ENCODE assay signal across 9 mouse cellular contexts in the genomic region with DNA sequence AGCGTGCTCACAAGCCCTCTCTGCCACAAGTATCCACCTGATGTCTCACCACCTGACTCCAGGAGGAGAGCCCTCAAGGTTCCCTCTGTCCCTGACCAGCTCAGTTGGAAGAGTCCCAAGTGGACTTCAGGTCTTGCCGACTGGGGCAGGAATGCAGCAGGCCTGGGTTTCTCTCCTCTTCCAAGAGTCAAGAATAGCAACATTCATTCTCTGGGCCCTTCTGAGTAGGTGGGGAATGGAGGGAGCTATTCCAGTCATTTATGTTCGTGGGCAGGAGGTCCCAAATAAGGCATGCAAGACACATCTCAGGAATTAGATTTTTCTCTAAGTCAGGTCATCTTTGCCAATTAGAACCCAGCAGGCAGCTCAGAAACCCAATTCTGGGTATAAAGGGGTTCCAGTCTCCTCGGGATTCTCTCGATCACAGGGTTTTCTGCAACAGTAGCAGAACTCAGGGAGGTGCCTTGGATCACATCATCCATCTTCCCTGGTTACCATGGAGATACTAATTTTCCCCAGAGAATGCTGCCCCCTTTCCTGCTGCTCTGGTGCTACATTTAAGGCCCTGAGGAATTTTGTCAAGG. TPM values are rescaled to one million over a fixed set of nuclear protein-coding genes. Genes with fewer than 3 reads are reported as not detected.
A peak's percentile ranks its signal among the peaks of the same experiment; 100 is the strongest.
DNase-seq lines count a peak whose midpoint lies in the region; ATAC-seq lines count a peak whose summit lies in the region.
"Had no signal": no experiment of that assay in that cellular context is flagged by ENCODE, and none has a peak within 500 bp of the region (broad histone marks: within the 10 kb centered on the region; RNA-seq: fewer than 3 reads in every experiment).

No protein-coding gene starts in this region.

- no peaks in the 10 kb centered on the region for H3K9me3 ChIP-seq in heart, embryonic 13.5 days

- H3K27me3 ChIP-seq in heart, embryonic 13.5 days (replicated peaks): no peaks in the 10 kb centered on the region

- DNase-seq in layer of hippocampus, adult 18-20 months (ENCODE audit: low spot score in 2 of 2): peak; percentile 37 to 79
- no peak for DNase-seq in layer of hippocampus, postnatal 25 days (ENCODE audit: extremely low spot score in 1 of 2, low spot score in 1 of 2)
- DNase-seq in kidney, adult 8-10 months: peak; percentile 72 to 89
- peak; percentile 48 to 83 for DNase-seq in lung, postnatal 4 days
- DNase-seq in gastrocnemius, postnatal 36 days: no peak
- no peak for DNase-seq in cerebellum, postnatal 36 days

- no peak overlapping the region for H3K4me3 ChIP-seq in heart, embryonic 13.5 days

- no peak for ATAC-seq in heart, embryonic 13.5 days (ENCODE audit: extremely low read depth, insufficient number of reproducible peaks, low FRiP score, low TSS enrichment)

- whole genome bisulfite sequencing in heart, embryonic 13.5 days: 25% methylated on average over 5 of the region's 5 CpGs

- peaks cover 13% of the 10 kb centered on the region for H3K4me1 ChIP-seq in heart, embryonic 13.5 days

- H3K36me3 ChIP-seq in heart, embryonic 13.5 days: no peaks in the 10 kb centered on the region

- H3K4me2 ChIP-seq in heart, embryonic 13.5 days: peak overlapping the region; percentile 30

- intact Hi-C loops in gastrocnemius, postnatal 36 days (cut with DNase I): no loop called here

- peak overlapping the region; percentile 81 for H3K27ac ChIP-seq in heart, embryonic 13.5 days (replicated peaks)

- peak overlapping the region; percentile 6; the same call in 1 of the 2 replicates for H3K9ac ChIP-seq in heart, embryonic 13.5 days

RNA-seq across cellular contexts. Expression of gene Eif1, which starts 7.5 kb away (rescaled TPM):
- 100 to 1,000 TPM; 739 to 776 TPM for total RNA-seq in layer of hippocampus, adult 18-20 months (2021)
- total RNA-seq in layer of hippocampus, postnatal 25 days (2021): 100 to 1,000 TPM; 723 to 806 TPM
- polyA plus RNA-seq in heart, embryonic 13.5 days (2015; fragmentation: Nextera tagmentation; extraction: Ambion mirVana): 1,570 and 1,681 TPM in 2 replicates
- 1,000 to 10,000 TPM in 1 of 2 experiments, 100 to 1,000 TPM in 1; 947 to 1,138 TPM for total RNA-seq in gastrocnemius, postnatal 36 days (2021)

RNA-seq across cellular contexts. Expression of gene Gast, which starts 22.0 kb away (rescaled TPM):
- not detected for total RNA-seq in layer of hippocampus, adult 18-20 months (2021)
- not detected for total RNA-seq in layer of hippocampus, postnatal 25 days (2021)
- polyA plus RNA-seq in heart, embryonic 13.5 days (2015; fragmentation: Nextera tagmentation; extraction: Ambion mirVana): not detected in 2 replicates
- not detected for total RNA-seq in gastrocnemius, postnatal 36 days (2021)
- polyA plus RNA-seq: limb, embryonic 11.5 days had no signal

RNA-seq across cellular contexts. Expression of gene Krt42, which starts 42.5 kb away (rescaled TPM):
- total RNA-seq in layer of hippocampus, adult 18-20 months (2021): not detected
- total RNA-seq in layer of hippocampus, postnatal 25 days (2021): not detected
- not detected in 2 replicates for polyA plus RNA-seq in heart, embryonic 13.5 days (2015; fragmentation: Nextera tagmentation; extraction: Ambion mirVana)
- total RNA-seq in gastrocnemius, postnatal 36 days (2021): not detected
- polyA plus RNA-seq: stomach, embryonic 16.5 days had no signal

RNA-seq across cellular contexts. Expression of gene Hap1, which starts 43.7 kb away (rescaled TPM):
- 100 to 1,000 TPM; 186 to 208 TPM for total RNA-seq in layer of hippocampus, adult 18-20 months (2021)
- total RNA-seq in layer of hippocampus, postnatal 25 days (2021): 100 to 1,000 TPM; 125 to 143 TPM
- polyA plus RNA-seq in heart, embryonic 13.5 days (2015; fragmentation: Nextera tagmentation; extraction: Ambion mirVana): 8.0 and 9.3 TPM in 2 replicates
- total RNA-seq in gastrocnemius, postnatal 36 days (2021): under 1 TPM in 1 of 2 experiments, not detected in 1; 0.23 TPM

RNA-seq across cellular contexts. Expression of gene Krt17, which starts 51.4 kb away (rescaled TPM):
- total RNA-seq in layer of hippocampus, adult 18-20 months (2021): not detected
- not detected for total RNA-seq in layer of hippocampus, postnatal 25 days (2021)
- 2.3 and 3.0 TPM in 2 replicates for polyA plus RNA-seq in heart, embryonic 13.5 days (2015; fragmentation: Nextera tagmentation; extraction: Ambion mirVana)
- total RNA-seq in gastrocnemius, postnatal 36 days (2021): under 1 TPM in 1 of 2 experiments, not detected in 1; 0.82 TPM

Comparison
In these comparisons a context has a peak if more than half of its experiments do, and no peak if none do; other contexts are left out.
1. DNase-seq: peak in layer of hippocampus, adult 18-20 months (2 of 2), kidney, adult 8-10 months (2 of 2) and lung, postnatal 4 days (2 of 2); none in layer of hippocampus, postnatal 25 days (0 of 2), gastrocnemius, postnatal 36 days (0 of 2) and cerebellum, postnatal 36 days (0 of 2).